Mouse (Mus musculus) WW6 (cell line): ENCODE measurements around the gene Ifna9.
"Not testable (repeated sequence)": the region's sequence is repeated elsewhere in the genome, so short reads cannot be mapped to it uniquely, and the experiment has no call there.

ENCODE experiments used
- DNase-seq: peaks from one replicate; pipeline ENCODE4 v3.0.0-alpha.2; 2013; ENCODE audit warnings: low read depth, low spot score

The Ifna9 gene

DNA sequence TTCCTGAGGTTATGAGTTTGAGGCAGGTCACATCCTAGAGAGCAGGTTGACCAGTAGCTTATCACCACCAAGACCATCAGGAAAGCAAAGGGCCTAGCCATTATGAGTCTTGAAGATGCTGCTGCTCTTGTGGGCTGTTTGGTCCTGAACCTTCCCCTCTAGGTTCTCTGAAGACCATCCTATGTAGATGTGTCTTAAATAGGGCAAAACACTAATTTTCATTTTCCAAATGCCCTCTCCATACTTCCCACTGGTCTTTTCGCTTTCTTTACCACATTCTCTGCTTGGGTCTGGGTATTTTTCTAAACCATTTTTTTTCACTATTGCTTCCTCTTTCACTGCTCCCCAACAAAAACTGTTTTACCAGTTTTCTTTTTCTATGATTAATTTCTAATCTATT, at the start of gene Ifna9:
Ifna9 (minus strand) TSS at position 101 of the 400 bp plus-strand sequence.
- no peak for DNase-seq

DNA sequence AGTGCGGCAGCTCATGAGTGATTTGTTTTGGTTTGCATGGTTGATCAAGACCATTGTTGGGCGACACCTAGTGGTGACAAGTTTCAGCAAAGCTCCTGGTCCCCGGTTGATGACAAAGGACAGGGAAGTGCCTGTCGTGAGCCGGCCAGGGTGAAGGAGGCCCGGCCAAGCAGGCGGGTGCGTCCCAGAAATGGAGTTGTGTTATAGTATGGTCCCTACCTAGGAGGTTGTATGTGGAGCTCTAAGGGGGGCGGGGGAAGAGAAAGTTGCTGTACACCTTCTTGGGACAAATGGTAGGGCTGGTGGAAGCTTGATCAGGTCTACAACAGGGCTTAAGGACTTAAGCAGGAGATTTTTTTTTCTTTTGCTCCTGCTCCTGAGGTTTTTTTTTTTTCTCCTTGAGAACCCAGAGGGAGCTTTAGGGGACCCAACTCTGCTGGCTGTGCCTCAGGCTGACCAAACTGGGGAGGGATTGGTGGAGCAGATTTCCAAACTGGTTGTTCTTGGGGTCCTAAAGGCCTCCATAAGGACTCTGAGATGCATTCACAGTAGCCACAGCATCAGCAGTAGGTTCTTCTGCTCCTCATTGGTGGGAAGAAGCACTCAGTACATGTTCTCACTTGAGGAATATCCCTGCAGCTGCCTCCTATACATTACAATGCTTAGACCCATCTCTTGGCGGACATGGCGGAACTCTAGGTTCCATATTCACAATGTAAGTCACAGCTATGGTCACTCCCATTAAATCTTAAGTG, 49.1 kb upstream of the Ifna9 start:
- peak; percentile 100 for DNase-seq

DNA sequence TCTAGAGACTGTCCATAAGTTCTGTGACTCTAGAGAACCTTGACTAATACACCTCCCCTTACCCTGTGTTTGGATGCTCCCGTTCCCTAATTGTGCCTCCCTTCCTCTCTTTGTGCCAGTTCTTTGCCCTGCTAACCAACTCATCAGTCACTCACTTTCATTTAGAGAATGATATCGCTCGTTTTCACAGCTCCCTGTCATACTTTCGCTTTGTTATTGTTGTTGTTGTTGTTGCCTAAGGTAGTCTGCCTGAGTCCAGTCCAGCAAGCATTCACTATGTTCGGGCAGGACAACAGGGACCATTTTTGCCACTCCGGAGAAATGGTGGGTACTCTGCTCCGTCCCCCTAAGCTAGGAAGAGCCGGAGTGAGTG, 48.5 kb upstream of the Ifna9 start:
- no peak for DNase-seq

DNA sequence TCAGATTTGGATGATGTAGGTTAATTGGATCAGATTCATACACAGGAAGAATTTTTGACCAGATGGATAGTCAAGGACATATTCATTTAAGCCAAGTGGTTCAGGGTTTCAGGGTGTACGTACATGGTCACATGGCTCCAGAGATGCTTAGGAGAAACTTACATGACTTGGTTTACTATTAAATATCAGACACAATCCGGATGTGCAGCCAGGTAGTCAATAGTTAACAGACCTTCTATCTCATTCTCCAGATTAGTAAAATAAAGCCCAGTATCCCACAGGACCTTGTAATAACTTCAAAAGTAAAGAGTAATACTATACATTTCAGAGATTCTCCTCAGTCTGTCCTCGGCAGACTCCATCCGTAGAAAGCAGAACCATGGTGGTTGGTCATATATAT, 42.1 kb upstream of the Ifna9 start, which contains the start of gene C87499:
C87499 (minus strand) TSS at position 101 of the 400 bp plus-strand sequence.
- no peak for DNase-seq

DNA sequence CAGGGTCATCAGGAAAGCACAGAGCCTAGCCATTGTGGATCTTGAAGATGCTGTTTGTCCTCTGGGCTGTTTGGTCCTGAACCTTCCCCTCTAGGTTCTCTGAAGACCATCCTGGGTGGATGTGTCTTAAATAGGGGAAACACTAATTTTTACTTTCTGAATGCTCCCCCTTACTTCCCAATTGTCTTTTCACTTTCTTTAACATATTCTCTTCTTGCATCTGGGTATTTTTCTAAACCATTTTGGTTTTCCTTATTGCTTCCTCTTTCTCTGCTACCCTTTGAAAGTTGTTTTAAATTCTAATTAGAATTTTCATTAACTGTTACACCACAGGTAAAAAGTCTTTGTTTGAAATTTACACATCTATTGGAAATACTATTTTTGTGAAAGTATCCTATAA, 11.1 kb upstream of the Ifna9 start, which contains the start of gene Ifna12:
Ifna12 (minus strand) TSS at position 101 of the 400 bp plus-strand sequence.
- DNase-seq: no peak

DNA sequence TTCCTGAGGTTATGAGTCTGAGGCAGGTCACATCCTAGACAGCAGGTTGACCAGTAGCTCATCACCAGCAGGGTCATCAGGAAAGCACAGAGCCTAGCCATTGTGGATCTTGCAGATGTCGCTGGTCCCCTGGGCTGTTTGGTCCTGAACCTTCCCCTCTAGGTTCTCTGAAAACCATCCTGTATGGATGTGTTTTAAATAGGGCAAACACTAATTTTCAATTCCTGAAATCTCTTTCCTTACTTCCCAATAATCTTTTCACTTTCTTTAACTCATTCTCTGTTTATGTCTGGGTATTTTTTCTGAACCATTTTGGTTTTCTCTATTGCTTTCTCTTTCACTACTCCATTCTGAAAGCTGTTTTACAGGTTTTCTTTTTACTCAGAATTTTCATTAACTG, 20.5 kb downstream of the Ifna9 start, which contains the start of gene Ifna14:
Ifna14 (minus strand) TSS at position 101 of the 400 bp plus-strand sequence.
- no peak for DNase-seq

DNA sequence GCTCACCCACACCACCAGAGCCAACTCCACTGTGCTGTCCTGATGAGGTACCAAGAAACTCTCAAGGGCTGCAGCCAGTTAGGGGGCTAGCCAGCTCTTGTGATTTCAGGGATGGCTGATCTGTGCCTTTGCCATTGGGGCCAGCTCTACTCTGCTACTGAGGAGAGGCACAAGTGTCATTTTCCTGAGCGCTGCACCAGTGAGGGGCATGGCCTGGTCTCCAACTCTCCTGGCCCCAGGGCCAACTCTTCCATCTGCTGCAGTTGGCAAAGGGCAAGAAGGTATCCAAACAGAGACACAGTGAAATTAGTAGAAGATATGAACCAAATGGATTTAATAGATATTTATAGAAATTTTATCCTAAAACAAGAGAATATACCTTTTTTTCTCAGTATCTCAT, 30.4 kb downstream of the Ifna9 start:
- DNase-seq: no peak

DNA sequence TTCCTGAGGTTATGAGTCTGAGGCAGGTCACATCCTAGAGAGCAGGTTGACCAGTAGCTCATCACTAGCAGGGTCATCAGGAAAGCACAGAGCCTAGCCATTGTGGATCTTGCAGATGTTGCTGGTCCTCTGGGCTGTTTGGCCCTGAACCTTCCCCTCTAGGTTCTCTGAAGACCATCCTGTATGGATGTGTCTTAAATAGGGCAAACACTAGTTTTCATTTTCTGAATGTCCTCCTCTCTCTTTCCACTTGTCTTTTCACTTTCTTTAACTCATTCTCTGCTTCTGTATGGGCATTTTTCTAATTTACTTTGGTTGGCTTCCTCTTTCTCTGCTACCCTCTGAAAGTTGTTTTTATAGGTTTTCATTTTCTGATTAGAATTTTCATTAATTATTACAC, 34.0 kb downstream of the Ifna9 start, which contains the start of gene Ifna15:
Ifna15 (minus strand) TSS at position 101 of the 400 bp plus-strand sequence.
- DNase-seq: not testable (repeated sequence)

DNA sequence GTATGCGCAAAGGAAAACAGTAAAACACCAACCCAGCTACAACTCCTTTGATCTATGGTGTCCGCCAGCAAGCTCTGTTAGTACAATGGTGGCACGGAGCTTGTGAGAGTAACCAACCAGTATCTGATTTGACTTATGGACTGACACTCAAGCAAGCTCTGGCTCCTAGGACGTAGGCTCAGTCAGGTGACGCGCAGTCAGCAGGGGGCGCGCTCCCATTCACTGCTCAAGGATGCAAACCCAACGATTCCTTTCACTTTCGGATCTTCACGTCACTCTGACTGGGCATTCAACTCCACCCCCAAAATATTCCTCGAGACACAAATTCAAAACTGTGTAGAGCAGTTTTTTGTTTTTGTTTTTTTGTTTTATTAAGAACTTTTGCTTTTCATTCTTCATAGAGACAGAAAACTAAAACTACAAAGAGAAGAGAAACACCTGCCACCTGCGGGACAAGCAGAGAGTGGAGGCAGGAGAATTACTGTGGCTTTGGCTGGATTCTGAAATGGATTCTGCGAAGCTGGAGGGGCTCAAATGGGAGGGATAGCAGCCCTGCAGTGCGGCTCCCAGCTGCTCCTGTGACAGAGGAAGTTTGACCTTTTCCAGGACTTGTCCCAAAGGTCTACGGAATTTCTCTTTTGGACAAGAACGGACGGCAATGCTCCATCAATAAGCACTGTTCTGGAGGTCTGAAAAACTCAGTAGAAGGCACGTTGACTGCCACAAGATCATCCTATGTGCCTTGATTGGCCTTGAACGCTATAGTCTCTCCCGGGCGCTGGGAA, 41.8 kb downstream of the Ifna9 start:
- DNase-seq: peak; percentile 61

DNA sequence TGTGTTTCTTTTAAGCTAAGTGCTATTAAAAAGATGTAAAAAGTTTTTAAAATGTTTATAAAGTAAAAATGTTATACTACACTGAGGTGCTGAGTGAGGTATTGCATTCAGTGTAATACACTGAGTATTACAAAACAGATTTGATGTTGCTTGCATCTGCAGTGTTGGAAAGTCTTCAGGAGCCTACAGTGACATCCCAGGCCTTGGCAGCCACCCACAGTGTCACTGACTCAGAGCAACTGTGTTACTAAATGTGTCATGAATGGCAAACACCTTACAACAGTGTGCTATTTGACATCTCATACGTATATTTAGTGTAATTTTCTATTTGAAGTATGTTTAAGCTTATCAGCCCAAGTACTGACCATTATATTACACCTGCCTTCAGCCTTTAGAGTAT, 44.2 kb downstream of the Ifna9 start:
- no peak for DNase-seq

DNA sequence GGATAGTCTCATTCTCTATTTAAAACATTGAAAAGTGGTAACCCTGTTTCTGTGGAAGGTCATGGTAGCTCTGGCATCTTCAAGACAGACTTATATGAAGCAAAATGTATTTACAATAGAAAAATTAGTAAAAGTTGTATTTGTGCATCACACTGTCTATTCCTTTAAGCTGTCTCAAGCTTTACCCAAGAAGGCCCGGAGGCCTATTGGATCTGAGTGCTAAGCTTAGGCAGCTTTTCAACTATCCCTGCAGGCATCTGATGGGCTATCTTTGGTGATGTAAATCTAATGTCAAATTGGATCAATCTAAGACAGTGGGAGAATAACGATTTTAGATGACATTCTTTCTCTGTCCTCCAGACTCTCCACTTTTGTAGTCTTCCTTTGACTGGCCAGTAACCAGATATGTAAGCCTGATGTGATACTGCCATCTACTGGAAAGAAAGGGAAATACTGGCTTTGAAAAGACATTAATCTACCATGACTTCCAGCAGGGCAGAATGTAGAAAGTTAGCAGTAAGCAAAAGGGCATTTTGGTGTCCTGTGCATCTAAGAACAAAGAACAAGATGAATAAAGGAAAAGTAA, 48.4 kb downstream of the Ifna9 start:
- DNase-seq: peak; percentile 28
